Mouse (Mus musculus) 3T3-L1 (cell line): ENCODE data around the gene Nop58.

Experiments
- DNase-seq: peaks from one replicate; pipeline ENCODE4 v3.0.0-alpha.2; 2015; ENCODE audit warnings: low read depth, low spot score

The Nop58 gene

GRCm38 (mm10) chr1:59719900-59720299 is 35.1 kb downstream of the Nop58 start:
- DNase-seq, result peak; percentile 86

GRCm38 (mm10) chr1:59725661-59726060 is 40.9 kb downstream of the Nop58 start:
- no peak for DNase-seq

GRCm38 (mm10) chr1:59730106-59730505 is 45.3 kb downstream of the Nop58 start:
- DNase-seq, result no peak

- no peak for DNase-seq
Observed at GRCm38 (mm10) chr1:59730737-59731136, 46.0 kb downstream of the Nop58 start.

- no peak for DNase-seq
Observed at GRCm38 (mm10) chr1:59734076-59734475, 49.3 kb downstream of the Nop58 start.

GRCm38 (mm10) chr1:59738768-59739414 is 54.1 kb downstream of the Nop58 start:
- DNase-seq, result no peak

GRCm38 (mm10) chr1:59739577-59740354 is 55.0 kb downstream of the Nop58 start:
- DNase-seq, result no peak

- no peak for DNase-seq
Observed at GRCm38 (mm10) chr1:59749047-59749446, 64.3 kb downstream of the Nop58 start.

GRCm38 (mm10) chr1:59749724-59750123 is 65.0 kb downstream of the Nop58 start:
- DNase-seq, result peak; percentile 36

GRCm38 (mm10) chr1:59755298-59755697 is 70.5 kb downstream of the Nop58 start:
- no peak for DNase-seq

GRCm38 (mm10) chr1:59758325-59758724 is 73.6 kb downstream of the Nop58 start:
- DNase-seq, result no peak

- peak; percentile 66 for DNase-seq
Observed at GRCm38 (mm10) chr1:59762208-59762607, 77.4 kb downstream of the Nop58 start.

- DNase-seq, result peak; percentile 76
Observed at GRCm38 (mm10) chr1:59762651-59763163, 77.9 kb downstream of the Nop58 start.

- peak; percentile 83 for DNase-seq
Observed at GRCm38 (mm10) chr1:59763164-59763768, 78.5 kb downstream of the Nop58 start, which contains the start of gene Bmpr2. Bmpr2 (plus strand) TSS chr1:59763400.

GRCm38 (mm10) chr1:59763781-59764251 is 79.0 kb downstream of the Nop58 start:
- peak; percentile 62 for DNase-seq

GRCm38 (mm10) chr1:59764407-59764971 is 79.7 kb downstream of the Nop58 start:
- peak; percentile 75 for DNase-seq

- peak; percentile 46 for DNase-seq
Observed at GRCm38 (mm10) chr1:59765279-59765678, 80.5 kb downstream of the Nop58 start.

GRCm38 (mm10) chr1:59766626-59767025 is 81.9 kb downstream of the Nop58 start:
- DNase-seq, result no peak
